Mouse (Mus musculus) midbrain, embryonic 14.5 days (tissue): ENCODE measurements around the gene B3galt5. TPM values are rescaled to one million over a fixed set of nuclear protein-coding genes. Genes with fewer than 3 reads are reported as not detected.
A peak's percentile ranks its signal among the peaks of the same experiment; 100 is the strongest.

Source experiments
- ATAC-seq: fragments of 200-750 bp; cut with Nextera tagmentation; 2 replicates; pipeline ENCODE4 v1.8.0; 2017; ENCODE audit warnings: moderate number of reproducible peaks, moderate library complexity; ENCODE audit not compliant: low FRiP score, low TSS enrichment
- DNase-seq: peaks from one replicate; pipeline ENCODE4 v3.0.0-alpha.2; 2015
- H3K27ac ChIP-seq: fragments of 300-500 bp; sonication (generic); replicated peaks from 2 replicates; pipeline ENCODE4 v1.5.1; 2014; ENCODE audit warnings: mild to moderate bottlenecking, low read depth, low read length, moderate library complexity
- H3K27me3 ChIP-seq: fragments of 300-500 bp; sonication (generic); 2 replicates; pipeline ENCODE4 v1.6.1; 2014; ENCODE audit warnings: low read length, control low read depth, mixed read lengths; ENCODE audit not compliant: control insufficient read depth, insufficient read depth
- H3K36me3 ChIP-seq: fragments of 300-500 bp; sonication (generic); 2 replicates; pipeline ENCODE4 v1.6.1; 2014; ENCODE audit warnings: low read length, control low read depth; ENCODE audit not compliant: control insufficient read depth, insufficient read depth
- H3K4me1 ChIP-seq: fragments of 300-500 bp; sonication (generic); 2 replicates; pipeline ENCODE4 v1.6.1; 2014; ENCODE audit warnings: mild to moderate bottlenecking, antibody characterized with exemption, low read length, control low read depth; ENCODE audit not compliant: control insufficient read depth, insufficient read depth
- H3K4me2 ChIP-seq: fragments of 300-500 bp; sonication (generic); 2 replicates; pipeline ENCODE4 v1.6.1; 2014; ENCODE audit warnings: mild to moderate bottlenecking, low read length, moderate library complexity
- H3K4me3 ChIP-seq: fragments of 300-500 bp; sonication (generic); replicated peaks from 2 replicates; pipeline ENCODE4 v1.5.1; 2014; ENCODE audit warnings: low read depth, low read length
- H3K9ac ChIP-seq: fragments of 300-500 bp; sonication (generic); replicated peaks from 2 replicates; pipeline ENCODE4 v1.6.1; 2014; ENCODE audit warnings: mild to moderate bottlenecking, low read length, moderate library complexity
- H3K9me3 ChIP-seq: fragments of 300-500 bp; sonication (generic); 2 replicates; pipeline ENCODE4 v1.6.1; 2016; ENCODE audit warnings: low read length, control low read depth, mixed read lengths; ENCODE audit not compliant: control insufficient read depth
- WGBS: fragments of 180-500 bp; shearing (Covaris S2); extraction: QIAGEN DNeasy Blood & Tissue Kit; methylation state at CpG from one replicate; pipeline ENCODE4 v1.1.7; 2014; 5-methylcytosine and 5-hydroxymethylcytosine counted together
- polyA plus RNA-seq: library from polyadenylated mRNA; unstranded; fragments of >200 nt; fragmentation: Nextera tagmentation; extraction: Ambion mirVana; gene quantifications from 2 replicates; pipeline ENCODE4 v1.2.1, GENCODE M21; 2014

B3galt5 gene
- polyA plus RNA-seq, 1 experiment from 2014 or later: 3.6 TPM

GRCm38 (mm10) chr16:96278491-96279224, 43.1 kb downstream of the B3galt5 start:
- 28% methylated on average over 9 of the region's 9 CpGs for WGBS
- ATAC-seq (no peak), DNase-seq (peak; percentile 16)
- Histone ChIP-seq H3K27me3 (no peaks in the 10 kb centered on the region), H3K4me2 (no peak overlapping the region), H3K9me3 (no peaks in the 10 kb centered on the region), H3K4me3 (no peak overlapping the region), H3K4me1 (peaks cover 12% of the 10 kb centered on the region; the same call in 1 of the 2 replicates), H3K36me3 (no peaks in the 10 kb centered on the region), H3K9ac (no peak overlapping the region), H3K27ac (no peak overlapping the region)

DNA sequence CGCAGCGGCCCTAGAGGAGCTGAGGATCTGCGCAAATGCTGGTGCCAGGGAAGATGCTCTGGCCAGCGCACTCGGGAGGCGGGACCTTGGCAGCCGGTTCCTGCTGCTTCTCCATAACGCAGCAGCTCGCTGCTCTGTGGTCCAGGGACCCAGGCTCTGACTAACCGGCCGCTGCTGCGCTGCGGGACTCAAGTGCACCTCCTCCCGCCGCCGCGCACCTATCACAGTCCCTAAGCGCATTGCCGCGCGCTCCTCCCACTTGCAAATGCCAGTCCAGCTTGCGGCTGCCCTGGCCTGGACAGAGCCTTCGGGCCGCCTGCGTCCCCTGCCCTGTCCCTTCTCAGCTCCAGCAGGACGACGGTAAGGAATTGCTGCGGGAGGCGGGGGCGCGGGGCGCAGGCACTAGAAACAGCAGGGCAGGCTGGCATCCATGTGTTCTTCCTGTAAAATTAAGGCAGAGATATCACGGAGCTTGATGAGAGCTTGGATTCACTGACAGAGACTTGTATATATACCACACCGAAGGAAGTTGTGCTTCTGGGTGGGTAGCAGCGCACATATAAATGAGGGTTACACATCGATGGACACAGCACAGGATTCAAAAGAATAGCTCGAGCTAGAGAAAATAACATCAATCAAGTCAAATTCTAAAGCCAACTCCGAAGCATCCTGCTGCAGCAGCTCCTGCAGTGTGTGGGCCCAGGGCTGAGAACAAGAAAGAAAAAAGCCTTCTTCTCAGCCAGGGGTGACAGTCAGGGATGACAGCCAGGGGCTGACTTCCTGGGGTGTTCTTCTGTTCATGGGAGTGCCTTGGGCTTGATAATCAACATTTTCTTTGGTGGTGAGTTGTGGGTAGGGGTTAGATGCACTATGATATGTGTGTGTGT, 45.4 kb downstream of the B3galt5 start:
- Histone ChIP-seq H3K4me1 (peaks cover 12% of the 10 kb centered on the region; the same call in 1 of the 2 replicates), H3K9me3 (no peaks in the 10 kb centered on the region), H3K4me3 (peak overlapping the region; percentile 53), H3K27ac (peak overlapping the region; percentile 60), H3K27me3 (no peaks in the 10 kb centered on the region), H3K36me3 (no peaks in the 10 kb centered on the region), H3K4me2 (peak overlapping the region; percentile 88), H3K9ac (peak overlapping the region; percentile 69)
- ATAC-seq (peak; percentile 50; the same call in 1 of the 2 replicates), DNase-seq (peak; percentile 81)
- WGBS: under 1% methylated on average over 38 of the region's 38 CpGs

- Histone ChIP-seq H3K4me1 (peaks cover 12% of the 10 kb centered on the region; the same call in 1 of the 2 replicates), H3K4me2 (no peak overlapping the region), H3K9me3 (no peaks in the 10 kb centered on the region), H3K27me3 (no peaks in the 10 kb centered on the region), H3K4me3 (no peak overlapping the region), H3K27ac (no peak overlapping the region), H3K9ac (no peak overlapping the region), H3K36me3 (no peaks in the 10 kb centered on the region)
- 97% methylated on average over 9 of the region's 9 CpGs for WGBS
- ATAC-seq (no peak), DNase-seq (no peak)
Observed at GRCm38 (mm10) chr16:96282566-96282965, 47.0 kb downstream of the B3galt5 start.

DNA sequence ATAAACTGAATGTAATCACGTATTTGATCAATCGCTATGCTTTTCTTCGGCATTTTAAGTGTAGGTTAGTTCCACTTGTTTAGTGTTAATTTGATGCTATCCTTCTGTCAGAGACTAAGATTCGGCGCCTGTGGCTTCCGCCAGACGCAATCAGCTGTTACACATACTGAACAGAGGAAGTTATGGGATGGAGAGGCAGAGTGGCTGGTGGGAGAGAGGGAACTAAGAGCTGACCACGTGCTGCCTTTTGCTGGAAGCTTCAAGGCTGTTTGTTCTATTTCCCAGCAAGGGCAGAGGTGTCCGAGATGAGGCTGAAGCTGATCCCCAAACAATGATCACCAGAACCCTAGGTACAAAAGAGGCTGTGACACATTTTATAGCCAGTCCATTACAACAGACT, 56.3 kb downstream of the B3galt5 start:
- no peak overlapping the region for H3K4me3 ChIP-seq
- DNase-seq: no peak
- 77% methylated on average over 9 of the region's 9 CpGs for WGBS
- no peaks in the 10 kb centered on the region for H3K9me3 ChIP-seq
- no peak overlapping the region for H3K27ac ChIP-seq
- no peaks in the 10 kb centered on the region for H3K4me1 ChIP-seq
- no peak overlapping the region for H3K9ac ChIP-seq
- no peaks in the 10 kb centered on the region for H3K36me3 ChIP-seq
- H3K4me2 ChIP-seq: no peak overlapping the region
- no peaks in the 10 kb centered on the region for H3K27me3 ChIP-seq
- no peak for ATAC-seq

DNA sequence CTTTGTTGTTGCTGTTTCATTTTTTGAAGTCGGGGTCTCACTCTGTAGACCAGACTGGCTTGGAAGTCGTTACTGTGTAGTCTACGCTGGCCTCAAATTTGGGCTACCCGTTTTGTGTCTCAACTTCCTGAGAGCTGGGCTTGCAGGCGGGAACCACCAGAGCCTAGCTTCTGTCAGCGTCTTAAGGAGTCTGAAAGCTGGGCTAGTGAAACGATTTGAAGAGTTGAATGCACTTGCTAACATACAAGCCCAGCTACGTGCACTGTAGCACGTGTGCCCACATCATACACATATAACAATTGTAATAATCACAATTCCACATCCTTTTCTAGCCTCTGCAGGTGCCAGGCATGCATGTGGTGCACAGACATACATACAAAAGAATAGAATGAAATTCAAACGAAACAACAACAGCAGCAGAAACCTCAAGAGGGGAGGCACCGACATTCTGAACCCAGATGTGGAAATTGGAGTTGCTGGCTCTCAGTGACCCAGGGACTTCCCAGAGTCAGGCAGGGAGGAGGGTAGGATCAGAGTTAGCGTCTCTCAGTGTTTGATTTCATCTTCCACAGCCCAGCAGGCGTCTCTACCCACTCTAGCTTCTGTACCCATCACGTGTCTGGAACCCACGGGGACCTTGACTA, 57.1 kb downstream of the B3galt5 start:
- H3K27ac ChIP-seq: no peak overlapping the region
- H3K27me3 ChIP-seq: no peaks in the 10 kb centered on the region
- no peak overlapping the region for H3K9ac ChIP-seq
- no peaks in the 10 kb centered on the region for H3K4me1 ChIP-seq
- no peak for DNase-seq
- H3K4me2 ChIP-seq: no peak overlapping the region
- no peak for ATAC-seq
- H3K4me3 ChIP-seq: no peak overlapping the region
- H3K9me3 ChIP-seq: no peaks in the 10 kb centered on the region
- 67% methylated on average over 15 of the region's 15 CpGs for WGBS
- H3K36me3 ChIP-seq: no peaks in the 10 kb centered on the region

GRCm38 (mm10) chr16:96298075-96298474, 62.5 kb downstream of the B3galt5 start:
- no peak overlapping the region for H3K9ac ChIP-seq
- H3K4me2 ChIP-seq: no peak overlapping the region
- ATAC-seq (no peak), DNase-seq (no peak)
- H3K27me3 ChIP-seq: no peaks in the 10 kb centered on the region
- no peaks in the 10 kb centered on the region for H3K4me1 ChIP-seq
- H3K4me3 ChIP-seq: no peak overlapping the region
- no peak overlapping the region for H3K27ac ChIP-seq
- H3K9me3 ChIP-seq: no peaks in the 10 kb centered on the region
- H3K36me3 ChIP-seq: no peaks in the 10 kb centered on the region

- no peaks in the 10 kb centered on the region for H3K9me3 ChIP-seq
- H3K27me3 ChIP-seq: no peaks in the 10 kb centered on the region
- no peak overlapping the region for H3K4me3 ChIP-seq
- no peak overlapping the region for H3K9ac ChIP-seq
- H3K36me3 ChIP-seq: no peaks in the 10 kb centered on the region
- no peaks in the 10 kb centered on the region for H3K4me1 ChIP-seq
- ATAC-seq (no peak), DNase-seq (no peak)
- 71% methylated on average over 3 of the region's 3 CpGs for WGBS
- no peak overlapping the region for H3K27ac ChIP-seq
- no peak overlapping the region for H3K4me2 ChIP-seq
Observed at GRCm38 (mm10) chr16:96298574-96298973, 63.0 kb downstream of the B3galt5 start.

- Histone ChIP-seq H3K4me3 (no peak overlapping the region), H3K27ac (no peak overlapping the region), H3K36me3 (no peaks in the 10 kb centered on the region), H3K9ac (no peak overlapping the region), H3K4me2 (no peak overlapping the region), H3K9me3 (no peaks in the 10 kb centered on the region), H3K4me1 (no peaks in the 10 kb centered on the region), H3K27me3 (no peaks in the 10 kb centered on the region)
- ATAC-seq (no peak), DNase-seq (no peak)
- 81% methylated on average over 4 of the region's 4 CpGs for WGBS
Observed at GRCm38 (mm10) chr16:96303356-96303755, 67.8 kb downstream of the B3galt5 start.
